Mouse (Mus musculus): ENCODE measurements around the gene Leng1. TPM values are rescaled to one million over a fixed set of nuclear protein-coding genes. Genes with fewer than 3 reads are reported as not detected.

Gene Leng1
- total RNA-seq, 2 experiments from 2014 or later: 5.3 to 5.6 TPM

- DNase-seq (ENCODE audit: low spot score in 2 of 2): peak; percentile 97 to 100
- no peak for TF ChIP-seq CTCF (conservative IDR thresholded peaks at IDR 0.05)
- Histone ChIP-seq H3K27ac (peak within 1 kb of the TSS; percentile 98), H3K4me3 (peak within 1 kb of the TSS; percentile 95)
Measured at GRCm38 (mm10) chr7:3644672-3645487, 20.8 kb downstream of the Leng1 start, which contains the start of gene Cnot3. TSS of gene Cnot3 (plus strand) at chr7:3645268.

- DNase-seq (ENCODE audit: low spot score in 2 of 2): no peak
- Histone ChIP-seq H3K27ac (peak overlapping the region; percentile 68), H3K4me3 (peak overlapping the region; percentile 60)
- TF ChIP-seq CTCF (conservative IDR thresholded peaks at IDR 0.05): no peak
Measured at GRCm38 (mm10) chr7:3644348-3644671, 21.3 kb downstream of the Leng1 start.

- no peak for DNase-seq (ENCODE audit: low spot score in 2 of 2)
- Histone ChIP-seq H3K27ac (peak overlapping the region; percentile 68), H3K4me3 (peak overlapping the region; percentile 60)
- no peak for TF ChIP-seq CTCF (conservative IDR thresholded peaks at IDR 0.05)
Measured at GRCm38 (mm10) chr7:3643843-3644242, 21.8 kb downstream of the Leng1 start.

GRCm38 (mm10) chr7:3643412-3643811, 22.2 kb downstream of the Leng1 start:
- Histone ChIP-seq H3K27ac (no peak overlapping the region), H3K4me3 (no peak overlapping the region)
- DNase-seq (ENCODE audit: low spot score in 2 of 2): no peak
- no peak for TF ChIP-seq CTCF (conservative IDR thresholded peaks at IDR 0.05)

GRCm38 (mm10) chr7:3630478-3630815, 35.2 kb downstream of the Leng1 start:
- no peak for DNase-seq (ENCODE audit: low spot score in 2 of 2)
- Histone ChIP-seq H3K27ac (peak overlapping the region; percentile 96), H3K4me3 (peak overlapping the region; percentile 86)
- TF ChIP-seq CTCF (conservative IDR thresholded peaks at IDR 0.05): no peak

GRCm38 (mm10) chr7:3629543-3630477, 35.8 kb downstream of the Leng1 start, which contains the start of the genes Tfpt and Prpf31:
TSS of gene Tfpt (minus strand) at chr7:3629929.
TSS of gene Prpf31 (plus strand) at chr7:3629985.
- Histone ChIP-seq H3K27ac (peak within 1 kb of the TSS; percentile 96), H3K4me3 (peak within 1 kb of the TSS; percentile 86)
- DNase-seq (ENCODE audit: low spot score in 2 of 2): peak; percentile 93 to 94
- no peak for TF ChIP-seq CTCF (conservative IDR thresholded peaks at IDR 0.05)

GRCm38 (mm10) chr7:3629030-3629429, 36.6 kb downstream of the Leng1 start:
- H3K4me3 ChIP-seq: peak overlapping the region; percentile 86
- TF ChIP-seq CTCF (conservative IDR thresholded peaks at IDR 0.05): no peak
- H3K27ac ChIP-seq: peak overlapping the region; percentile 96
- DNase-seq (ENCODE audit: low spot score in 2 of 2): no peak

GRCm38 (mm10) chr7:3617242-3617995, 48.2 kb downstream of the Leng1 start, which contains the start of gene Ndufa3:
TSS of gene Ndufa3 (plus strand) at chr7:3617373.
- Histone ChIP-seq H3K4me3 (peak within 1 kb of the TSS; percentile 93), H3K27ac (peak within 1 kb of the TSS; percentile 97)
- peak; percentile 88 to 91 for DNase-seq (ENCODE audit: low spot score in 2 of 2)
- TF ChIP-seq CTCF (conservative IDR thresholded peaks at IDR 0.05): no peak

- peak; percentile 83 for TF ChIP-seq CTCF (conservative IDR thresholded peaks at IDR 0.05)
- DNase-seq (ENCODE audit: low spot score in 2 of 2): peak in 1 of 2 experiments; percentile 40
- H3K4me3 ChIP-seq: peak overlapping the region; percentile 93
- H3K27ac ChIP-seq: peak overlapping the region; percentile 97
Measured at GRCm38 (mm10) chr7:3616389-3617241, 49.0 kb downstream of the Leng1 start.

- no peak for DNase-seq (ENCODE audit: low spot score in 2 of 2)
- H3K27ac ChIP-seq: peak within 1 kb of the TSS; percentile 97
- H3K4me3 ChIP-seq: peak within 1 kb of the TSS; percentile 93
- no peak for TF ChIP-seq CTCF (conservative IDR thresholded peaks at IDR 0.05)
Measured at GRCm38 (mm10) chr7:3616057-3616388, 49.6 kb downstream of the Leng1 start, which contains the start of gene Oscar. TSS of gene Oscar (minus strand) at chr7:3616157.

GRCm38 (mm10) chr7:3614021-3614420, 51.6 kb downstream of the Leng1 start:
- Histone ChIP-seq H3K27ac (no peak overlapping the region), H3K4me3 (no peak overlapping the region)
- no peak for TF ChIP-seq CTCF (conservative IDR thresholded peaks at IDR 0.05)
- no peak for DNase-seq (ENCODE audit: low spot score in 2 of 2)

GRCm38 (mm10) chr7:3611006-3611405, 54.6 kb downstream of the Leng1 start:
- DNase-seq (ENCODE audit: low spot score in 2 of 2): no peak

More at GRCm38 (mm10) chr7:3611006-3611405, 54.6 kb downstream of the Leng1 start:
- Histone ChIP-seq H3K27ac (no peak overlapping the region), H3K4me3 (no peak overlapping the region)
- no peak for TF ChIP-seq CTCF (conservative IDR thresholded peaks at IDR 0.05)
